Mouse (Mus musculus) E14TG2a.4 (cell line): ENCODE measurements around the gene Fmo1.

Experiments used
- H3K27me3 ChIP-seq: 2 replicates; pipeline ENCODE4 v1.6.1; 2014; ENCODE audit warnings: low read length, control low read depth; ENCODE audit not compliant: insufficient read depth
- H3K36me3 ChIP-seq: 2 replicates; pipeline ENCODE4 v1.6.1; 2014; ENCODE audit warnings: low read length, control low read depth; ENCODE audit not compliant: insufficient read depth
- H3K4me1 ChIP-seq: replicated peaks from 2 replicates; pipeline ENCODE4 v1.6.1; 2014; ENCODE audit warnings: low read depth, low read length, control low read depth
- H3K4me3 ChIP-seq: replicated peaks from 2 replicates; pipeline ENCODE4 v1.5.1; 2014; ENCODE audit warnings: mild to moderate bottlenecking, low read length
- H3K9me3 ChIP-seq: 2 replicates; pipeline ENCODE4 v1.6.1; 2014; ENCODE audit warnings: low read length, control low read depth
- CTCF ChIP-seq: conservative IDR thresholded peaks from 2 replicates; pipeline ENCODE4 v1.5.1; 2014; ENCODE audit warnings: low read length
- NANOG ChIP-seq: IDR thresholded peaks from 2 replicates; pipeline ENCODE4 v1.6.1; 2014; ENCODE audit warnings: borderline replicate concordance, low read length, mixed read lengths
- POU5F1 ChIP-seq: IDR thresholded peaks from 2 replicates; pipeline ENCODE4 v1.6.1; 2014; ENCODE audit warnings: low read length, borderline replicate concordance

Gene Fmo1

DNA sequence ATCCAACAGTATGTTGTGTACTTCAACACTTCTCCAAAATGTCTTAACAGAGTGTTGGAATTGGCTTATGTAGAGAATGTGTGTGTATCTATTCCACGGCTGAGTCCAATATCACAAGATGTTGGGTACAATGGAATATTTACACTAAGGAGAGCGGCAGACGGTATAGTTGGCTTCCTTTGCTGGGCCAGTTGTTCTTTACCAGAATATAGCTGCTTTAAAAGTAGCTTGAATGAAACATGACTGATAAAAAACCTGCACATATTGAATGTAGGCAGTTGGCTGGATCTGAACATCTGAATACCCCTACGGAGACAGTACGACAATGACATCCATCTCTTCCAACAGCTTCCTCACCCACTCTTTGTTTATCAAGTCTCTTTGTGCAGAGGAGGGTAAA, 47.1 kb downstream of the Fmo1 start:
- no peaks in the 10 kb centered on the region for H3K4me1 ChIP-seq
- 0 out of 2 replicates have a peak overlapping the region, but pooled peaks have one; percentile 43 for H3K4me3 ChIP-seq
- TF ChIP-seq CTCF (no peak), NANOG (no peak), POU5F1 (no peak)
- no peaks in the 10 kb centered on the region for H3K9me3 ChIP-seq
- no peaks in the 10 kb centered on the region for H3K27me3 ChIP-seq
- H3K36me3 ChIP-seq, result no peaks in the 10 kb centered on the region

DNA sequence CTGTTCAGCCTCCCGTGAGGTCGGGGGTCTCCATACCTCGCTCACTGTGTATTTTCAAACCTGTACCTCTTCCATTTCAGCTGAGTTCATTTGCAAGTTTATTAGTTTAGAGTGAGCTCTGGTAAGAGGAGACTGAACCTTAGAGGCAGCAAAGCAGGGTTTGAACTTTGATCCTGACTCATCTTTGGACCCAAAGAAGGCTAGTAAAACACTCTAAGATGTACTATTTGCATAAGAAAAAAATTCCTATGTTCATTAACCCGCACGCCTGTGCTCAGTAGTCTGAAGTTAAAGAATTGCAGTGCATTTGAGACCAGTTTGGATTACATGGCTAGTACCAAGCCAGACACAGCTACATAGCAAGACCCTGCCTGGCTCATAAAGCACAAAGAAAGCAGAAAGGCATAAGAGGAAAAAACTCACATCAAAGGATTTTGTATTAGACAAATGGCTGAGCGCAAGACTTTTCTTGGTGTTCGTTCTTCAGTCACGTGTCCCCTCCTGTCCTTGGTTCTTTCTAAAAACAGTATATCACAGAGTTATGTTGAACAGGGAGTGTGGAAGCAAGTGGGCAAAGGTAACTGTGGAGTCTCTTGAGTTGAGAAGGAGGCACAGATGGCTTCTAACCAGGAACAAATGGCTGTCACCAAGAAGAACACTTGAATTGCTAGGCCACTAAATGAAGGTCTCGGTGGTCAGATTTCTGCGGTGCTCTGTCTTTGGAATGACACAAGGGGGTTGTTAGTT, 50.9 kb downstream of the Fmo1 start:
- Histone ChIP-seq H3K27me3 (no peaks in the 10 kb centered on the region), H3K4me3 (no peak overlapping the region), H3K4me1 (no peaks in the 10 kb centered on the region; the same call in 1 of the 2 replicates), H3K9me3 (no peaks in the 10 kb centered on the region), H3K36me3 (no peaks in the 10 kb centered on the region)
- TF ChIP-seq POU5F1 (no peak), CTCF (no peak), NANOG (no peak)

DNA sequence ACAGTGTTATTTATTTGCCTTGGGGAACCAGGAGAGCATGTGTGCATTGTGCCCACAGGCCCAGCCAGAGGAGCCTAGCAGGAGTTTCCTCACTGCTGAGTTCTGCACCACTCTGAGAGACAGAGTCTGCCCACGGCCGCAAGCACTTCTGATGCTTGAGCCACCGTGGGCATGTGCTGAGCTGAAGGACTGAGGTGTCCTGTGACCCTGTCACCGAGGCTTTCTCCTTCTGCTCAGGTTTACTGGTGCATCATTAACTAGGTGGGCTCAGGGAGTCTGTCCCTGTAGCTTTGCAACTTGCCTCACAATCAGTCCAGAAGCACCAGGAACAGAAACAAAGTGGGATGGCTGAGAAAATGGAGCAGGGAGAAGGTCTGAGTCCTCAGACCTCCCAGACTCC, 51.5 kb downstream of the Fmo1 start:
- TF ChIP-seq POU5F1 (no peak), CTCF (no peak), NANOG (no peak)
- H3K9me3 ChIP-seq, result no peaks in the 10 kb centered on the region
- H3K36me3 ChIP-seq, result no peaks in the 10 kb centered on the region
- no peaks in the 10 kb centered on the region; the same call in 1 of the 2 replicates for H3K4me1 ChIP-seq
- no peaks in the 10 kb centered on the region for H3K27me3 ChIP-seq
- H3K4me3 ChIP-seq, result no peak overlapping the region

DNA sequence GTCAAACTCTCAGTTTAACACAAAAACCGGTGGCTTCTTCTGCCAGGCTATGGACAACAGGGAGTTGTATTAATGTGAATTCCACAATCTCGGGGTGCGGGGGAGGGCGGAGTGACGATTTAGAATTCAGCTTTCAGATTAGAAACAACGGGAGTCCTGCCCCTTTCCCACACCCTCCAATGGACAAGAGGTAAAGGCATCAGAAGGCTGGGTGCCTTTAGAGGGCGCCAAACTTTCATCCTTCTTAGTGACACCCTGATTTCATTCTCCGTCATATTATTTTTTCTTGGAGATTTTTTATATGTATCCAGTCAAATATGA, 52.6 kb downstream of the Fmo1 start, which contains the start of gene Fmo4:
Gene Fmo4 (minus strand): TSS at position 137 of the 321 bp plus-strand sequence.
- no peaks in the 10 kb centered on the region; the same call in 1 of the 2 replicates for H3K4me1 ChIP-seq
- H3K27me3 ChIP-seq, result no peaks in the 10 kb centered on the region
- H3K36me3 ChIP-seq, result no peaks in the 10 kb centered on the region
- TF ChIP-seq NANOG (no peak), CTCF (peak; percentile 25; the same call in 1 of the 2 replicates)
- no peaks in the 10 kb centered on the region for H3K9me3 ChIP-seq
- H3K4me3 ChIP-seq, result no peak within 1 kb of the TSS

DNA sequence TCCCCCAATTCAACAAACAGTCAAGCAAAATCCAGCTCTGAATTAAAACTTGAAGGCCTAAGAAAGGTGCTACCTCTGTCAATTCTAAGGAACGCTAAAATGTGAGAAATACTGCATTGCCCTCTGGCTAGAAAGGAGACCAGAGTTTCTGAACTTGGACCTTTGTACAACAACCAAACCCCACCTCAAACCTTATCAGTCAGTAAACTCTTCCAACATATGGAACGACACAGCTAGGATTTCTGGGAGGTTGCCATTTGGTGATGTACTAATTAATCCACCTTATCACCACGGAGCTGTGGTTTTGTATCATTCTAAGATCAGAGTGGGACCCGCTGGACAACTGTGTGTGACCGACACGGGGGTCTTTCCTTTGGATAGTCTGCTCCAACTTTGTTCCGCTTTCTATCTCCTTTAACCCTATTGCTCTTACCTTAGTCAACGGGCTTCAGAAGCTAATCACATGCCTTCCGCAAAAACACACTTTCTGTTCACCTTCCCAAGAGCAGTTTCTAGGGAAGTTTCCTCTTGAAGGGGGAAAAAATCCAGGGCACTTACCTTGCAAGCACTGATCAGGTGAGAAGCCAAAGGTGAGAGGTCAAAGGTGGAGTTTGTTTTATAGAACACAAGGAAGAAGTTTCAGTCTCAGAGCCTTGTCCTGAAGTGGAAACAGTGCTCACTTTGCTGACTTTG, 53.1 kb downstream of the Fmo1 start:
- TF ChIP-seq POU5F1 (no peak), NANOG (no peak), CTCF (no peak)
- no peaks in the 10 kb centered on the region for H3K9me3 ChIP-seq
- no peaks in the 10 kb centered on the region for H3K36me3 ChIP-seq
- H3K4me3 ChIP-seq, result no peak overlapping the region
- H3K27me3 ChIP-seq, result no peaks in the 10 kb centered on the region
- no peaks in the 10 kb centered on the region; the same call in 1 of the 2 replicates for H3K4me1 ChIP-seq

DNA sequence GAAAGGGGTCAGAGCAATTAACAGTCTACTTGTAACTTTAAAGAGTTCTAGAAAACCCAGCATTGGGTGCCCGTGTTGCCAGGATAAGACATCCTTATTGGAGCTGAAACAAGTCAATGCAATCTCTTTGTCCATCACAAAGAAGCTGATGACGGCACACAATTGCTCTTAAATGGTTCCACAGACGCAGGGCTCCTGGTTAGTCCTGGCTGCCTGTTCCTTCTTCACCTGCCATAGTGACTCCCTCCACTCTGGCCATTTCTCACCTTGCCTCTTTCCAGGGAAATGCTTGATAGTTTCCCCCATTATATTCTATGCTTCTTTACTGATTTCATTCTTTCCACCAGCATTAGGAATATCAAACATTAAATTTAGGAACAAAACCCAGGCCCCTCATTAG, 57.9 kb downstream of the Fmo1 start:
- H3K4me3 ChIP-seq, result no peak overlapping the region
- no peaks in the 10 kb centered on the region for H3K36me3 ChIP-seq
- no peaks in the 10 kb centered on the region for H3K9me3 ChIP-seq
- TF ChIP-seq CTCF, result no peak
- no peak for TF ChIP-seq NANOG
- TF ChIP-seq POU5F1, result no peak
- no peaks in the 10 kb centered on the region for H3K27me3 ChIP-seq
- H3K4me1 ChIP-seq, result no peaks in the 10 kb centered on the region; the same call in 1 of the 2 replicates

DNA sequence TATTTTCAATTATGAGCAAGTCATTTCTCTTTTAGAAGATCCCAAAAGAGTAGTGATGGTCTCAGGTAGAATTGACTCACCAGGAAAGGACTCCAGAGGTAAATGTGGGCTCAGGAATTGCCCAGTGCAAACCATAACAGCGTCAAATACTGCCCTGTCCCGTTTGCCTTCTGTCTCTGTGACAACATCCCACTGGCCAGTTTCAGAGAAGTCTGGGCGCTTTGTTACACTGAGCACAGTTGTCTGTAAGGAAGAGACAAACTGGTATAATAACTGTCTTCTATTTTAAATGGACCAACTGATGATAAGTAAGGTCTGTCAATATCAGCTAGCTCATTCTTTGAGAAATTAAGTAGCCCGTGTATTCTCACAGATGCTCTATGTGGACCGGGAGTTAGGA, 59.0 kb downstream of the Fmo1 start:
- no peaks in the 10 kb centered on the region for H3K27me3 ChIP-seq
- no peaks in the 10 kb centered on the region for H3K36me3 ChIP-seq
- no peak overlapping the region for H3K4me3 ChIP-seq
- no peaks in the 10 kb centered on the region for H3K4me1 ChIP-seq
- no peaks in the 10 kb centered on the region for H3K9me3 ChIP-seq
- TF ChIP-seq NANOG (no peak), POU5F1 (no peak), CTCF (no peak)

DNA sequence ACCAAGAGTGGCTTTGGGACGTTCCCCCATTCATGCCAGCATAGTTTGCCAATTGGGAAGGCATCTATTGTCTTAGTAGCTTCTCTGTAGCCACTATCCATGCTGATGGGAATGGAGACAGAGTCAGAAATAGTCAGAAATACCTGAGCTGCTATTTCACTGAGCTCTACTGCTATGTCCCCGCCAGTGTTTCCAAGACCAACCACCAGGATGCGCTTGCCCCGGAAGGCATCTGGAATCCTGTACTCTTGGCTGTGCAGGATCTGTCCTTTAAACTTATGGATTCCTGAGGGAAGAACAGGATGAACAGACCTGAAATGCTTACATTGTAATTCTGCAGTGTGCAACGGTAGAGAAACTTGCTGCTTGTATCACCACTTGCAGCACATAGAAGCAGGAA, 61.4 kb downstream of the Fmo1 start:
- no peaks in the 10 kb centered on the region for H3K4me1 ChIP-seq
- no peaks in the 10 kb centered on the region for H3K27me3 ChIP-seq
- TF ChIP-seq CTCF (peak; percentile 48), POU5F1 (no peak), NANOG (no peak)
- no peak overlapping the region for H3K4me3 ChIP-seq
- no peaks in the 10 kb centered on the region for H3K36me3 ChIP-seq
- H3K9me3 ChIP-seq, result no peaks in the 10 kb centered on the region
